Mouse (Mus musculus) testis, adult 2 months (tissue): ENCODE results near the gene Sde2. TPM values are rescaled to one million over a fixed set of nuclear protein-coding genes. Genes with fewer than 3 reads are reported as not detected.

Experiments
- H3K27ac ChIP-seq: fragments of 200-500 bp; 2 replicates; pipeline ENCODE4 v1.5.1; 2012; ENCODE audit warnings: low read depth, low read length; ENCODE audit not compliant: control insufficient read depth, insufficient read depth
- H3K27me3 ChIP-seq: fragments of 200-500 bp; 2 replicates; pipeline ENCODE4 v1.6.1; 2012; ENCODE audit warnings: mild to moderate bottlenecking, low read length, moderate library complexity; ENCODE audit not compliant: control insufficient read depth, insufficient read depth
- H3K36me3 ChIP-seq: fragments of 200-500 bp; 2 replicates; pipeline ENCODE4 v1.6.1; 2012; ENCODE audit warnings: mild to moderate bottlenecking, low read length; ENCODE audit not compliant: control insufficient read depth, insufficient read depth
- H3K4me1 ChIP-seq: fragments of 200-500 bp; 2 replicates; pipeline ENCODE4 v1.6.1; 2012; ENCODE audit warnings: low read length; ENCODE audit not compliant: control insufficient read depth, insufficient read depth
- H3K4me3 ChIP-seq: fragments of 200-500 bp; 2 replicates; pipeline ENCODE4 v1.5.1; 2012; ENCODE audit warnings: low read depth, mild to moderate bottlenecking, low read length, moderate library complexity, mixed read lengths; ENCODE audit not compliant: control insufficient read depth
- CTCF ChIP-seq: fragments of 200-500 bp; IDR thresholded peaks from 2 replicates; pipeline ENCODE4 v1.5.1; 2012; ENCODE audit warnings: low read depth, mild to moderate bottlenecking, inconsistent platforms, low read length, moderate library complexity; ENCODE audit not compliant: control insufficient read depth, insufficient read depth, insufficient replicate concordance
- POLR2A ChIP-seq: fragments of 200-500 bp; IDR thresholded peaks from 2 replicates; pipeline ENCODE4 v1.6.1; 2012; ENCODE audit warnings: low read depth, mild to moderate bottlenecking, inconsistent platforms, low read length, moderate library complexity; ENCODE audit not compliant: control insufficient read depth
- polyA plus RNA-seq: library from polyadenylated mRNA; depleted of rRNA; stranded (reverse); fragments of >200 nt; gene quantifications from 2 replicates; pipeline ENCODE4 v1.2.3, GENCODE M21; 2012; rRNA removed

The Sde2 gene
- polyA plus RNA-seq, 1 experiment = 11.1 TPM

DNA sequence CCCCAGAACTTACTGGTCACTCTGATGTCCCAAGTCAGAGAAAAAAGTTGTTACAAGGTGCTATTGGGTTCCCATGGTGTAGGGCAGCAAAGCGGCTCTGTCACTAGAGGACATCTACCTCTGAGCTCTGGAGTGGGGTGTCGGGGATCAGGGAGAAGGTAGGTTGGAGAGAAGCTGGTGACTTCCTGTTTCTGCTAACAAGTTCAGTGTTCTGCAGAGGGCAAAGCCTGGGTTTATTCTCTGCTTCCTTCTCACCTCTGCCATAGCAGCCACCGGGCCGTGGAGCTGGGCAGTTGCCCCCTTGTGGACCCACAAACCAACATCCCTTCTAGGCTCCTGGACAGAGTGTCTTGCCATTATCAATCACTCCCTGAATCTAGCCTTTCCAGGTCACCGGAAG is 61.9 kb downstream of the Sde2 start:
- no peaks in the 10 kb centered on the region for H3K36me3 ChIP-seq
- no peak overlapping the region for H3K27ac ChIP-seq
- H3K27me3 ChIP-seq = no peaks in the 10 kb centered on the region
- TF ChIP-seq CTCF (no peak), POLR2A (no peak)
- H3K4me1 ChIP-seq = no peaks in the 10 kb centered on the region
- no peak overlapping the region for H3K4me3 ChIP-seq

- Histone ChIP-seq H3K36me3 (no peaks in the 10 kb centered on the region), H3K4me1 (no peaks in the 10 kb centered on the region), H3K4me3 (no peak overlapping the region), H3K27me3 (no peaks in the 10 kb centered on the region), H3K27ac (no peak overlapping the region)
- no peak for TF ChIP-seq CTCF
- TF ChIP-seq POLR2A = no peak
Measured at GRCm38 (mm10) chr1:180913797-180914196, 62.9 kb downstream of the Sde2 start.

- Histone ChIP-seq H3K4me3 (no peak overlapping the region), H3K4me1 (no peaks in the 10 kb centered on the region; the same call in 1 of the 2 replicates)
- no peak for TF ChIP-seq CTCF
- no peak for TF ChIP-seq POLR2A
Measured at GRCm38 (mm10) chr1:180916425-180916824, 65.5 kb downstream of the Sde2 start.

DNA sequence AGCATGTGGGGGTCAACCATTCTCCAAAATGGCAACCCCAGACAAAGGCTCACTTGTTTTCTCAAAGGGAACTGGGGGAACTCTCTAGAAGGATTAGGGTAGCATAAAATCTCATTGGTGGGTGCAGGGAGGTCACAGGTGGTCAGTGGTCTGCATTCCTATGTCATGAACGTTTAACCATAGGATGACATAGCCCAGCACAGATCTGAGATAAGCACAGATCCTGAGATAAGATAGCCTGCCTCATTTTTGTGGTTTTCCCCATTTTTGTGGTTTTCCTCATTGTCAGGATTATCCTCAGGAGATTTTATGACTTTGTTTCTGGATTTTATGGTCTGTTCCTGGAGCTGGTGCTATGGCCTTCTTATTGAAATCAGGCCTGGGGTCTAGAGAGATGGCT is 66.1 kb downstream of the Sde2 start:
- no peak overlapping the region for H3K27ac ChIP-seq
- no peaks in the 10 kb centered on the region for H3K27me3 ChIP-seq
- no peak for TF ChIP-seq POLR2A
- TF ChIP-seq CTCF = no peak
- H3K36me3 ChIP-seq = no peaks in the 10 kb centered on the region
- no peak overlapping the region for H3K4me3 ChIP-seq
- no peaks in the 10 kb centered on the region; the same call in 1 of the 2 replicates for H3K4me1 ChIP-seq

More at GRCm38 (mm10) chr1:180916425-180916824, 65.5 kb downstream of the Sde2 start:
- Histone ChIP-seq H3K27me3 (no peaks in the 10 kb centered on the region), H3K27ac (no peak overlapping the region), H3K36me3 (no peaks in the 10 kb centered on the region)

Other genes with a start within 250 kb of the Sde2 start
- 11.1 and 13.5 TPM in 2 replicates for gene Lin9, start 210.0 kb upstream of the Sde2 start, polyA plus RNA-seq
- not detected in 2 replicates for gene Mixl1, start 154.1 kb upstream of the Sde2 start, polyA plus RNA-seq
- 14.9 and 17.6 TPM in 2 replicates for gene Acbd3, start 125.1 kb upstream of the Sde2 start, polyA plus RNA-seq
- gene H3f3a, start 37.2 kb upstream of the Sde2 start, polyA plus RNA-seq = 538 and 540 TPM in 2 replicates
- 0.17 and 0.18 TPM in 2 replicates for gene Lefty2, start 42.0 kb downstream of the Sde2 start, polyA plus RNA-seq
- gene Pycr2, start 53.2 kb downstream of the Sde2 start, polyA plus RNA-seq = 8.6 and 9.7 TPM in 2 replicates
- 1.5 and 2.0 TPM in 2 replicates for gene Lefty1, start 83.9 kb downstream of the Sde2 start, polyA plus RNA-seq
- 3.6 and 3.7 TPM in 2 replicates for gene Tmem63a, start 91.2 kb downstream of the Sde2 start, polyA plus RNA-seq
- 60.1 and 63.9 TPM in 2 replicates for gene Ephx1, start 169.8 kb downstream of the Sde2 start, polyA plus RNA-seq
- gene 9130409I23Rik, start 200.1 kb downstream of the Sde2 start, polyA plus RNA-seq = not detected in 2 replicates